Comparison of ENCODE assay signal across 8 mouse cellular contexts in the genomic region with DNA sequence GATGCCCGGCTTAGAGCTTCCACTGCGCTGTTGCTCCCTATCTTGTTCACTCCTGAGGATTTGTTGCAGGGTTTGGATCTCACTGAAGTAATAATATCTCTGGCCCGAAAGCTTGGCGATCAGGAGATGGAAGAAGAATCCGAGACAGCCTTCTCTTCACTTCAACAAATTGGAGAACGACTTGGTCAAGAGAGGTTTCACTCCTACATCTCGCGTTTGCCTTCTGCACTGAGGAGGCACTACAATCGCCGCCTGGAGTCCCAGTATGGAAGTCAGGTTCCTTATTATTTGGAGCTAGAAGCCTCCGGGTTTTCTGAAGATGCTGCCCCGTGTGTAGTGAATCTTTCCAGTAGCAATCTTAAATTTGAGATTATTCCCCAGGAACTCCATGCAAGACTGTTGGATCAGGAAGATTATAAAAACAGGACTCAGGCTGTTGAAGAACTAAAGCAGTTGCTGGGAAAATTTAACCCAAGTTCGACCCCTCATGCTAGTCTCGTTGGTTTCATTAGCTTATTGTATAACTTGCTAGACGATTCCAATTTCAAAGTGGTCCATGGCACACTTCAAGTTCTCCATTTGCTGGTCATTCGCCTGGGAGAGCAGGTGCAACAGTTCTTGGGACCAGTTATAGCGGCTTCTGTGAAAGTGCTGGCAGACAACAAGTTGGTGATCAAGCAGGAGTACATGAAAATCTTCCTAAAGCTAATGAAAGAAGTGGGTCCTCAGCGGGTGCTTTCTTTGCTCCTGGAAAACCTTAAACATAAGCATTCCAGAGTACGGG. TPM values are rescaled to one million over a fixed set of nuclear protein-coding genes. Genes with fewer than 3 reads are reported as not detected.
A peak's percentile ranks its signal among the peaks of the same experiment; 100 is the strongest.
DNase-seq lines count a peak whose midpoint lies in the region; ATAC-seq and TF ChIP-seq lines count a peak whose summit lies in the region.

No protein-coding gene starts in this region.

- no peak for TF ChIP-seq EP300 in lung, postnatal 0 days (IDR thresholded peaks at IDR 0.05)

- peak overlapping the region; percentile 91 for H3K27ac ChIP-seq in gastrocnemius, adult 2 months
- peak overlapping the region; percentile 90; the same call in 1 of the 2 replicates for H3K27ac ChIP-seq in embryonic facial prominence, embryonic 12.5 days
- peak overlapping the region; percentile 95; the same call in 1 of the 2 replicates for H3K27ac ChIP-seq in hindbrain, postnatal 0 days
- H3K27ac ChIP-seq in lung, postnatal 0 days (ENCODE audit: low read length) = peak overlapping the region; percentile 97

- H3K9me3 ChIP-seq in embryonic facial prominence, embryonic 12.5 days = no peaks in the 10 kb centered on the region
- H3K9me3 ChIP-seq in hindbrain, postnatal 0 days (ENCODE audit: low read length) = no peaks in the 10 kb centered on the region
- H3K9me3 ChIP-seq in lung, postnatal 0 days (ENCODE audit: low read length) = no peaks in the 10 kb centered on the region

- H3K4me3 ChIP-seq in gastrocnemius, adult 2 months = peak overlapping the region; percentile 80
- H3K4me3 ChIP-seq in embryonic facial prominence, embryonic 12.5 days = peak overlapping the region; percentile 95
- peak overlapping the region; percentile 98 for H3K4me3 ChIP-seq in hindbrain, postnatal 0 days (ENCODE audit: low read length)
- H3K4me3 ChIP-seq in lung, postnatal 0 days (ENCODE audit: low read depth, low read length) = peak overlapping the region; percentile 99

- peak overlapping the region; percentile 82 for H3K9ac ChIP-seq in embryonic facial prominence, embryonic 12.5 days
- peak overlapping the region; percentile 93 for H3K9ac ChIP-seq in hindbrain, postnatal 0 days (replicated peaks; ENCODE audit: low read length)
- H3K9ac ChIP-seq in lung, postnatal 0 days (replicated peaks; ENCODE audit: low read depth) = peak overlapping the region; percentile 97

- intact Hi-C loops in gastrocnemius, adult 2 months (cut with DNase I) = loop anchor here (5.0 to 10.0 kb wide), 3 partner anchors 70 to 208 kb away; partner anchors contain the start of genes Fkbp3, Mis18bp1 and Prpf39

- TF ChIP-seq CTCF in gastrocnemius, adult 2 months (IDR thresholded peaks at IDR 0.05) = no peak
- no peak for TF ChIP-seq CTCF in hindbrain, postnatal 0 days (IDR thresholded peaks at IDR 0.05; ENCODE audit: low read depth)
- no peak for TF ChIP-seq CTCF in lung, postnatal 0 days (IDR thresholded peaks at IDR 0.05)

- no peaks in the 10 kb centered on the region for H3K27me3 ChIP-seq in embryonic facial prominence, embryonic 12.5 days
- no peaks in the 10 kb centered on the region for H3K27me3 ChIP-seq in hindbrain, postnatal 0 days (ENCODE audit: insufficient read depth, low read length)
- H3K27me3 ChIP-seq in lung, postnatal 0 days (replicated peaks; ENCODE audit: insufficient read depth, low read length) = no peaks in the 10 kb centered on the region

- peak overlapping the region; percentile 98 for H3K4me2 ChIP-seq in embryonic facial prominence, embryonic 12.5 days (replicated peaks)
- peak overlapping the region; percentile 94 for H3K4me2 ChIP-seq in hindbrain, postnatal 0 days (ENCODE audit: low read depth, low read length)
- H3K4me2 ChIP-seq in lung, postnatal 0 days (replicated peaks; ENCODE audit: low read depth, low read length) = peak overlapping the region; percentile 82

- no peak for DNase-seq in gastrocnemius, adult 2 months
- no peak for DNase-seq in gastrocnemius, postnatal 25 days
- DNase-seq in CD4-positive helper T cell, adult 2 months (ENCODE audit: low read depth, low spot score) = peak; percentile 34
- no peak for DNase-seq in hindbrain, postnatal 0 days (ENCODE audit: low spot score)
- DNase-seq in lung, postnatal 0 days (ENCODE audit: low spot score) = peak; percentile 23
- no peak for DNase-seq in frontal cortex, postnatal 10 days (ENCODE audit: low spot score in 2 of 2)
- DNase-seq in spleen, postnatal 14 days (ENCODE audit: low spot score in 2 of 2) = no peak

- no peak for ATAC-seq in embryonic facial prominence, embryonic 12.5 days (ENCODE audit: insufficient number of reproducible peaks, insufficient read depth, low FRiP score, low TSS enrichment)
- no peak for ATAC-seq in hindbrain, postnatal 0 days
- ATAC-seq in lung, postnatal 0 days = no peak

- H3K36me3 ChIP-seq in embryonic facial prominence, embryonic 12.5 days = no peaks in the 10 kb centered on the region
- no peaks in the 10 kb centered on the region for H3K36me3 ChIP-seq in hindbrain, postnatal 0 days (ENCODE audit: insufficient read depth, low read length)
- H3K36me3 ChIP-seq in lung, postnatal 0 days (ENCODE audit: insufficient read depth, low read length) = no peaks in the 10 kb centered on the region

- peaks cover 34% of the 10 kb centered on the region for H3K4me1 ChIP-seq in embryonic facial prominence, embryonic 12.5 days
- peaks cover 27% of the 10 kb centered on the region; the same call in 1 of the 2 replicates for H3K4me1 ChIP-seq in hindbrain, postnatal 0 days (ENCODE audit: insufficient read depth, low read length)
- H3K4me1 ChIP-seq in lung, postnatal 0 days (ENCODE audit: insufficient read depth, low read depth, low read length) = peaks cover 10% of the 10 kb centered on the region

- WGBS in embryonic facial prominence, embryonic 12.5 days = 4% methylated on average over 19 of the region's 19 CpGs
- WGBS in hindbrain, postnatal 0 days = 3% methylated on average over 19 of the region's 19 CpGs
- 2% methylated on average over 19 of the region's 19 CpGs for WGBS in lung, postnatal 0 days

RNA-seq across cellular contexts. Expression of gene Togaram1, which starts 1.2 kb away (rescaled TPM):
- 1 to 10 TPM; 9.2 to 9.7 TPM for total RNA-seq in gastrocnemius, adult 2 months (2021)
- 1 to 10 TPM; 7.3 to 8.3 TPM for total RNA-seq in gastrocnemius, postnatal 25 days (2021)
- polyA plus RNA-seq in embryonic facial prominence, embryonic 12.5 days (2016; fragmentation: Nextera tagmentation; extraction: Ambion mirVana) = 29.5 and 30.8 TPM in 2 replicates
- 22.0 and 26.9 TPM in 2 replicates for total RNA-seq in hindbrain, postnatal 0 days (2014; rRNA removed)
- polyA plus RNA-seq in hindbrain, postnatal 0 days (2015; fragmentation: Nextera tagmentation; extraction: Ambion mirVana) = 14.3 and 15.9 TPM in 2 replicates
- polyA plus RNA-seq in lung, postnatal 0 days (2015; fragmentation: Nextera tagmentation; extraction: Ambion mirVana) = 18.2 and 20.5 TPM in 2 replicates

RNA-seq across cellular contexts. Expression of gene Klhl28, which starts 1.5 kb away (rescaled TPM):
- 1 to 10 TPM; 9.6 to 10.0 TPM for total RNA-seq in gastrocnemius, adult 2 months (2021)
- total RNA-seq in gastrocnemius, postnatal 25 days (2021) = 1 to 10 TPM; 8.7 to 9.1 TPM
- 11.9 and 14.2 TPM in 2 replicates for polyA plus RNA-seq in embryonic facial prominence, embryonic 12.5 days (2016; fragmentation: Nextera tagmentation; extraction: Ambion mirVana)
- total RNA-seq in hindbrain, postnatal 0 days (2014; rRNA removed) = 15.7 TPM in 2 replicates
- 20.7 and 21.4 TPM in 2 replicates for polyA plus RNA-seq in hindbrain, postnatal 0 days (2015; fragmentation: Nextera tagmentation; extraction: Ambion mirVana)
- polyA plus RNA-seq in lung, postnatal 0 days (2015; fragmentation: Nextera tagmentation; extraction: Ambion mirVana) = 14.0 and 14.1 TPM in 2 replicates

RNA-seq across cellular contexts. Expression of gene Gm527, which starts 49.1 kb away (rescaled TPM):
- total RNA-seq in gastrocnemius, adult 2 months (2021) = 1 to 10 TPM; 5.0 to 5.2 TPM
- 1 to 10 TPM; 2.0 to 3.3 TPM for total RNA-seq in gastrocnemius, postnatal 25 days (2021)
- polyA plus RNA-seq in embryonic facial prominence, embryonic 12.5 days (2016; fragmentation: Nextera tagmentation; extraction: Ambion mirVana) = 4.3 and 4.7 TPM in 2 replicates
- 10.9 and 19.3 TPM in 2 replicates for total RNA-seq in hindbrain, postnatal 0 days (2014; rRNA removed)
- polyA plus RNA-seq in hindbrain, postnatal 0 days (2015; fragmentation: Nextera tagmentation; extraction: Ambion mirVana) = 1.2 and 2.3 TPM in 2 replicates
- 2.5 and 3.2 TPM in 2 replicates for polyA plus RNA-seq in lung, postnatal 0 days (2015; fragmentation: Nextera tagmentation; extraction: Ambion mirVana)

Comparison
In these comparisons a context has a peak if more than half of its experiments do, and no peak if none do; other contexts are left out.
1. DNase-seq: peak in CD4-positive helper T cell, adult 2 months (single experiment) and lung, postnatal 0 days (single experiment); none in gastrocnemius, adult 2 months (single experiment), gastrocnemius, postnatal 25 days (single experiment), hindbrain, postnatal 0 days (single experiment), frontal cortex, postnatal 10 days (0 of 2) and spleen, postnatal 14 days (0 of 2).
2. Peak in every context shown above with its lines, with median percentiles within 50 percentile points of each other: H3K27ac ChIP-seq, H3K4me3 ChIP-seq, H3K4me2 ChIP-seq and H3K9ac ChIP-seq.